ENCODE assay signal across 9 mouse cellular contexts in genomic region chr15:79470583-79470982, GRCm38 (mm10). TPM values are rescaled to one million over a fixed set of nuclear protein-coding genes. Genes with fewer than 3 reads are reported as not detected.
DNase-seq lines count a peak whose midpoint lies in the region; ATAC-seq and TF ChIP-seq lines count a peak whose summit lies in the region.
"Had no signal": no experiment of that assay in that cellular context is flagged by ENCODE, and none has a peak within 500 bp of the region (broad histone marks: within the 10 kb centered on the region; RNA-seq: fewer than 3 reads in every experiment).

No protein-coding gene starts in this region.

- TF ChIP-seq POLR2A in testis, adult 2 months (IDR thresholded peaks at IDR 0.05; ENCODE audit: control insufficient read depth, low read depth, low read length) = no peak

- H3K4me3 ChIP-seq in testis, adult 2 months (ENCODE audit: control insufficient read depth, low read depth, low read length) = peak overlapping the region; percentile 31
- 0 out of 2 replicates have a peak overlapping the region, but pooled peaks have one; percentile 24 for H3K4me3 ChIP-seq in heart, embryonic 15.5 days
- no peak overlapping the region for H3K4me3 ChIP-seq in liver, embryonic 16.5 days (ENCODE audit: low read depth, low read length)
- H3K4me3 ChIP-seq: megakaryocyte, embryonic 14.5 days had no signal

- DNase-seq in testis, postnatal 10 days (ENCODE audit: low spot score) = no peak
- no peak for DNase-seq in natural killer cell, adult 2 months (ENCODE audit: low spot score in 2 of 2)
- DNase-seq in cerebellum, adult 18-20 months = no peak
- DNase-seq in retina, postnatal 1 day = no peak
- no peak for DNase-seq in MN1 (ENCODE audit: low spot score)

- H3K9me3 ChIP-seq in heart, embryonic 15.5 days (replicated peaks) = no peaks in the 10 kb centered on the region
- H3K9me3 ChIP-seq in liver, embryonic 16.5 days (replicated peaks; ENCODE audit: control insufficient read depth, low read length) = no peaks in the 10 kb centered on the region

- H3K27me3 ChIP-seq in testis, adult 2 months (ENCODE audit: control insufficient read depth, insufficient read depth, low read length) = no peaks in the 10 kb centered on the region
- H3K27me3 ChIP-seq in heart, embryonic 15.5 days = peaks cover 5% of the 10 kb centered on the region; the same call in 1 of the 2 replicates
- H3K27me3 ChIP-seq in liver, embryonic 16.5 days (ENCODE audit: control insufficient read depth, insufficient read depth, low read depth, low read length) = no peaks in the 10 kb centered on the region

- no peak for TF ChIP-seq CTCF in testis, adult 2 months (IDR thresholded peaks at IDR 0.05; ENCODE audit: control insufficient read depth, insufficient read depth, insufficient replicate concordance, low read depth, low read length)

- no peak overlapping the region for H3K27ac ChIP-seq in testis, adult 2 months (ENCODE audit: control insufficient read depth, insufficient read depth, low read depth, low read length)
- no peak overlapping the region for H3K27ac ChIP-seq in heart, embryonic 15.5 days
- no peak overlapping the region for H3K27ac ChIP-seq in liver, embryonic 16.5 days (ENCODE audit: low read length)

- no peak for ATAC-seq in heart, embryonic 15.5 days (replicated peaks; ENCODE audit: insufficient number of reproducible peaks, insufficient read depth, low FRiP score, low read depth)
- no peak for ATAC-seq in liver, embryonic 16.5 days (ENCODE audit: low read depth)

- 27% methylated on average over 17 of the region's 17 CpGs for WGBS in heart, embryonic 15.5 days
- 31% methylated on average over 17 of the region's 17 CpGs for WGBS in liver, embryonic 16.5 days (ENCODE audit: insufficient replicate concordance)

- peaks cover 9% of the 10 kb centered on the region for H3K4me1 ChIP-seq in testis, adult 2 months (ENCODE audit: control insufficient read depth, insufficient read depth, low read length)
- peaks cover 13% of the 10 kb centered on the region for H3K4me1 ChIP-seq in heart, embryonic 15.5 days (replicated peaks)
- no peaks in the 10 kb centered on the region for H3K4me1 ChIP-seq in liver, embryonic 16.5 days (ENCODE audit: control insufficient read depth, low read depth, low read length)

- peak overlapping the region; percentile 45 for H3K4me2 ChIP-seq in heart, embryonic 15.5 days
- H3K4me2 ChIP-seq in liver, embryonic 16.5 days (ENCODE audit: low read depth, low read length) = 0 out of 2 replicates have a peak overlapping the region, but pooled peaks have one; percentile 9

- no peak overlapping the region for H3K9ac ChIP-seq in heart, embryonic 15.5 days
- no peak overlapping the region for H3K9ac ChIP-seq in liver, embryonic 16.5 days (ENCODE audit: low read depth, low read length)

- no peaks in the 10 kb centered on the region for H3K36me3 ChIP-seq in testis, adult 2 months (ENCODE audit: control insufficient read depth, insufficient read depth, low read length)
- H3K36me3 ChIP-seq in heart, embryonic 15.5 days = no peaks in the 10 kb centered on the region
- no peaks in the 10 kb centered on the region for H3K36me3 ChIP-seq in liver, embryonic 16.5 days (ENCODE audit: control insufficient read depth, insufficient read depth)

RNA-seq across cellular contexts. Expression of gene Csnk1e, which starts 15.2 kb away (rescaled TPM):
- 5.5 and 6.7 TPM in 2 replicates for polyA plus RNA-seq in testis, adult 2 months (2012; rRNA removed)
- 74.9 and 81.9 TPM in 2 replicates for polyA plus RNA-seq in heart, embryonic 15.5 days (2015; fragmentation: Nextera tagmentation; extraction: Ambion mirVana)
- 4.2 and 4.8 TPM in 2 replicates for polyA plus RNA-seq in liver, embryonic 16.5 days (2015; fragmentation: Nextera tagmentation; extraction: Ambion mirVana)

RNA-seq across cellular contexts. Expression of gene Kcnj4, which starts 34.5 kb away (rescaled TPM):
- 0.58 and 0.78 TPM in 2 replicates for polyA plus RNA-seq in testis, adult 2 months (2012; rRNA removed)
- 0.20 and 0.34 TPM in 2 replicates for polyA plus RNA-seq in heart, embryonic 15.5 days (2015; fragmentation: Nextera tagmentation; extraction: Ambion mirVana)
- not detected in 2 replicates for polyA plus RNA-seq in liver, embryonic 16.5 days (2015; fragmentation: Nextera tagmentation; extraction: Ambion mirVana)

RNA-seq across cellular contexts. Expression of gene Kdelr3, which starts 45.6 kb away (rescaled TPM):
- 2.3 and 3.6 TPM in 2 replicates for polyA plus RNA-seq in testis, adult 2 months (2012; rRNA removed)
- polyA plus RNA-seq in heart, embryonic 15.5 days (2015; fragmentation: Nextera tagmentation; extraction: Ambion mirVana) = 62.9 and 83.1 TPM in 2 replicates
- 5.0 and 5.2 TPM in 2 replicates for polyA plus RNA-seq in liver, embryonic 16.5 days (2015; fragmentation: Nextera tagmentation; extraction: Ambion mirVana)

Comparison
In these comparisons a context has a peak if more than half of its experiments do, and no peak if none do; other contexts are left out.
1. RNA of gene Kdelr3, which starts 45.6 kb away (polyA plus RNA-seq): 62.9 to 83.1 TPM in heart, embryonic 15.5 days; 5.0 to 5.2 TPM in liver, embryonic 16.5 days and 2.3 to 3.6 TPM in testis, adult 2 months; every median in the first group is over 10 times any median in the second.